Mouse (Mus musculus): ENCODE data around the gene Gm28038.

DNA sequence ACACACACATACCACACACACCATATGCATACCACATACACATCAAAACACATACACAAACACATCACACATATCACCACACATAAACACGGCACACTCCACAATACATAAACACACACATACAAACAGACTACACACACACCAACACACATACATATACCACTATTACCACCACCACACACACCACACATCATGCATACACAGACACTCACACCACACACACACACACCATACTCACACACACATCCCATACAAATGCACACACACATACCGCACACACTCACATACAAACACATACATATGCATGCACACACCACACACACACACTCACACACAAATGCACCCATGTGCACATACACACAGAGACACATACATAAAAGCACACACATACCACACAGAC lies 13.4 kb upstream of the Gm28038 start:
- TF ChIP-seq POLR2A (IDR thresholded peaks at IDR 0.05; ENCODE audit: borderline replicate concordance, extremely low read depth, low read depth, low read length): no peak
- TF ChIP-seq CTCF (IDR thresholded peaks at IDR 0.05; ENCODE audit: insufficient read depth, low read length): no peak
